Mouse (Mus musculus) testis, adult 2 months (tissue): ENCODE data around the gene 1700020L24Rik.

ENCODE experiments used
- CTCF ChIP-seq: fragments of 200-500 bp; IDR thresholded peaks from 2 replicates; pipeline ENCODE4 v1.5.1; 2012; ENCODE audit warnings: low read depth, mild to moderate bottlenecking, inconsistent platforms, low read length, moderate library complexity; ENCODE audit not compliant: control insufficient read depth, insufficient read depth, insufficient replicate concordance
- POLR2A ChIP-seq: fragments of 200-500 bp; IDR thresholded peaks from 2 replicates; pipeline ENCODE4 v1.6.1; 2012; ENCODE audit warnings: low read depth, mild to moderate bottlenecking, inconsistent platforms, low read length, moderate library complexity; ENCODE audit not compliant: control insufficient read depth

DNA sequence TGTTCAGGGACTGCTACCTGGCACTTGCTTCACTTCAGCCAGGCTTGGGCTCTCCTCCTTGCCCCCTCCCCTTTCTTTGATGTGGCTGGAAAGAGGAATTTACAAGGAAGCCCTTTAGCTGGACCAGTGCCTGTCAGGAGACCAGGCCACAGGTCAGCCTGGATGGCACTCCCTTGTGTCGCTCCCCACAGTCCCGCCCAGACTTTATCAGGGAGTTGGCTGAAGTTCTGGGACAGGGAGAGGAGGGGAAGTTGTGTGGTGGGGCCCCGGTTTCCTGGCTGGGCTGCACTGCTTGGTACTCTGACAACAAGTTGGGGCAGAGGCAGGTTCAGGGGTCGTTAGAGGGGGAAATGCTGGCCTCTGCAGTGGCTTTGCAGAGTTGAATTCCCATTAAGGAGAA is 17.1 kb downstream of the 1700020L24Rik start:
- TF ChIP-seq CTCF = no peak
- no peak for TF ChIP-seq POLR2A
